Mouse (Mus musculus): ENCODE measurements around the gene Hacl1. TPM values are rescaled to one million over a fixed set of nuclear protein-coding genes. Genes with fewer than 3 reads are reported as not detected.

Gene Hacl1
- polyA plus RNA-seq (2012; rRNA removed) = 180 and 237 TPM in 2 replicates

GRCm38 (mm10) chr14:31640890-31641505 lies at the start of gene Hacl1, which contains the start of gene Btd:
Hacl1 (minus strand) TSS chr14:31641286.
Btd (plus strand) TSS chr14:31641028.

DNA sequence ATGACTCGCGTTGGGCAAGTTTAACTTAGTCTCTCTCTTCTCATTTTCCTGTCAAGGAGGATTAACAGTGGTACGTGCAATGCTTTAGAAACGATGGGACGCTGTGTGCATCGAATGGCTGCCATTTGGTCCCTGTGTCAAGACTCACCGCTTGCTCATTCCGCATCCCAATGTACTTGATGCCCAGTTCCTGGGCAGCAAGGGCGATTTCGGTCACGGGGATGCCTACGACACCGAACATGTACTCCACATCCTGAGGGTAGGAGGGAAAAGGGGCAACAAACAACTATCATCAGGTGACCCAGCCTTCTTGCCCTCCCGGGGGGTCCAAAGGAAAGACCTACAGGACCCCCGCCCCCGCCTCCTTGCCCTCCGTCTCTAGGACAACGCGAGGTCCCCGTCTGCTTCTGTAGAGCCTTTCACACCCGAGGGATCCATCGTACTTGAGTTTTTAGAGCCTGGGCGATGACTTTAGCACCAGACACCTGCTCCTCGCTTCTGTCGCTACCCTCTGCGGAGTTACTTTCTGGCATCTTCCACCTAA lies 668 bp downstream of the Hacl1 start, which contains the start of gene Gm49387:
TSS of gene Gm49387 (minus strand) at position 533 of the 544 bp plus-strand sequence.

GRCm38 (mm10) chr14:31591243-31591642 lies 49.8 kb downstream of the Hacl1 start, which contains the start of gene Colq:
Colq (minus strand) TSS chr14:31591343.

Other genes with a start within 250 kb of the Hacl1 start
- 35.3 and 39.9 TPM in 2 replicates for gene Sh3bp5, start 205.2 kb downstream of the Hacl1 start, polyA plus RNA-seq (2012; rRNA removed)
- gene Eaf1, start 146.9 kb downstream of the Hacl1 start, polyA plus RNA-seq (2012; rRNA removed) = 16.4 and 18.5 TPM in 2 replicates
- gene Mettl6, start 146.2 kb downstream of the Hacl1 start, polyA plus RNA-seq (2012; rRNA removed) = 9.9 and 10.5 TPM in 2 replicates
- 0.32 and 0.38 TPM in 2 replicates for gene Colq, start 49.9 kb downstream of the Hacl1 start, polyA plus RNA-seq (2012; rRNA removed)
- 0.05 and 0.06 TPM in 2 replicates for gene Gm49387, start 408 bp downstream of the Hacl1 start, polyA plus RNA-seq (2012; rRNA removed)
- gene Btd, start 258 bp downstream of the Hacl1 start, polyA plus RNA-seq (2012; rRNA removed) = 45.8 and 48.2 TPM in 2 replicates
- gene Ankrd28, start 189.4 kb upstream of the Hacl1 start, polyA plus RNA-seq (2012; rRNA removed) = 5.3 and 6.8 TPM in 2 replicates

Data from liver, embryonic 18 days (tissue).